Mouse (Mus musculus) CD4-positive, CD25-positive, alpha-beta regulatory T cell, adult 4 months (primary cell): Measurements from ENCODE around the gene C2. TPM values are rescaled to one million over a fixed set of nuclear protein-coding genes. Genes with fewer than 3 reads are reported as not detected.

Source experiments
- ATAC-seq: one replicate; pipeline ENCODE4 v1.8.0; 2017
- polyA plus RNA-seq, 2 experiments: library from polyadenylated mRNA; unstranded; fragments of 100-300 nt; shearing (Covaris generic); gene quantifications; one replicate each; pipeline ENCODE4 v1.2.1; 2017

Gene C2
- 1 to 10 TPM; 1.1 to 2.5 TPM for polyA plus RNA-seq

DNA sequence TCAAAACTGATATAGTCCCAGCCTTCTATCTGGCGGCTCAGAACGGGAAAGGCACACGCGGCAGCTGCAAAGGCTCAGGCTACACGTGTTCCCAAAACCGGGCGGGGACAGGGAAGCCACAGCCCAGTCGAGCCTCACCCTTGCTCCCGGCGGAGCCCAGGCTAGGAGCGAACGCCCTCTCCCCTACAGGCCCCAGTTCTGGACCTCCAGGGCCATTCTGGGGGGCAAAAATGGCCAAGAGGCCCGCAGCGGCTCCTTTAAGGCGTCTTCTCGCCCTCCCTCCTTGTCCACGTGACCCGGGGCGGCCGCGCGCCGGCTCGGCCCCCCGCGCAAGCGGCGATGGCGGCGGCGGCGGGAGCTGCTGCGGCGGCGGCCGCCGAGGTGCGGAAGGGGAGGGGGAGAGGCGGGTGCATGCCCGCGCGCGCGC, at the start of gene C2, which contains the start of gene Ehmt2:
C2 (minus strand) TSS at position 106 of the 427 bp plus-strand sequence.
Ehmt2 (plus strand) TSS at position 310 of the 427 bp plus-strand sequence.
- ATAC-seq, result peak; percentile 66

DNA sequence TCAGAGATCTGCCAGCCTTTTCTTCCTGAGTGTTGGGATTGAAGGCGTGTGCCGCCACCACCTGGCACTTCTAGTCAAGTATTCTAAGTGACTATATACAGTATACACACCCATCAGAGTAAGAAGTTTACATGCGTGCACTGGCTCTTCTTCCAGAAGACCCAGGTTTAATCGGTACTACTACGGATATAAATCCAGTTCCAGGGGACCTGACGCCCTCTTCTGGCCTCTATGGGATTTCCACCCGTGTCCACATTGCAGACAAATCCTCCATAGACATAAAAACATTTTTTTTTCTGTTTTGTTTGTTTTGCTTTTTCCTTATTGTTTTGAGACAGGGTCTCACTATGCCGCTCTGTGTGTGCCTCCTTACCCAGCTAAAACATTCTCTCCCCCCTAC, 49.5 kb upstream of the C2 start:
- no peak for ATAC-seq

DNA sequence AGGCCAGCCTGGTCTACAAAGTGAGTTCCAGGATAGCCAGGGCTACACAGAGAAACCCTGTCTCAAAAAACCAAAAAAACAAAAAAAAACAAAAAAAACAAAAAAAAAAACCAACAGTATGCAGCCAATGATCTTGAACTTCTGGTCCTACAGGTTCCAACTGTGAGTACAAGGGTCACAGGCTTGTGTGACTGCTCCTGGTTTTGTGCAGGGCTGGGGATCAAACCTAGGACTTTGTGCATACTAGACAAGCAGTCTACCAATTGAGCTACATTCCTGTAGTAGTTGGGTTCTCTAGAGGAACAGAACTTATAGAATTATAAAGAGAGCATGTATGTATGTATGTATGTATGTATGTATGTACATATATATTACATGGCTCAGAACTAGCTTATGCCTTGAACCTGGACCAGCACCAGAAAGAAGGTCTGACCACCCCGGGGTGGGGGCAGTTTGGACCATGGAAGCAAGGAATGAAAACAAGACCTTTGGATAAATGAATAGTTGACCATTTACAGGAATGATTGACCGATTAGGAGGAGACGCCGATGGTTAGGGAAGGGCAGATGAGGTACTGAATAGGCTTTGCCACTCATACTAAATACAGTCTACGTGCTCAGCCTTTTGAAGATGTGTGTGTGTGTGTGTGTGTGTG, 48.5 kb upstream of the C2 start:
- no peak for ATAC-seq

DNA sequence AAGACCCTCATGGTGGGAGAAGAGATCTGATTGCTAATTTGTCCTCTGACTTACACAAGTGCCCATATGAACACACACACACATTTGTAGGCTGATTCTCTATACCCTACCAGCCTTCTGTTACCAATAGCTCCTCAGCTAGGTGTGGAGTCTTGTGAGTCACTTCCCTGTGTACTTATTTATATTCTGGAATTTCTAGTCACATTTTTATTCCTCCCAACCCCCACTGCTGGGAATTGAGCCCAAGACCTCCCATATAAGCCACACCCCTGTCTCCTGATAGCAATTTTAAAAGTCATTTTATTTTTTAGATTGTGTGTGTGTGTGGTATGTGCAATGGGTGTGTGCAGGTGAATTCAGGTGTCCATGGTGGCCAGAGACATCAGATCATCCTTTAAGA, 46.3 kb upstream of the C2 start:
- no peak for ATAC-seq

DNA sequence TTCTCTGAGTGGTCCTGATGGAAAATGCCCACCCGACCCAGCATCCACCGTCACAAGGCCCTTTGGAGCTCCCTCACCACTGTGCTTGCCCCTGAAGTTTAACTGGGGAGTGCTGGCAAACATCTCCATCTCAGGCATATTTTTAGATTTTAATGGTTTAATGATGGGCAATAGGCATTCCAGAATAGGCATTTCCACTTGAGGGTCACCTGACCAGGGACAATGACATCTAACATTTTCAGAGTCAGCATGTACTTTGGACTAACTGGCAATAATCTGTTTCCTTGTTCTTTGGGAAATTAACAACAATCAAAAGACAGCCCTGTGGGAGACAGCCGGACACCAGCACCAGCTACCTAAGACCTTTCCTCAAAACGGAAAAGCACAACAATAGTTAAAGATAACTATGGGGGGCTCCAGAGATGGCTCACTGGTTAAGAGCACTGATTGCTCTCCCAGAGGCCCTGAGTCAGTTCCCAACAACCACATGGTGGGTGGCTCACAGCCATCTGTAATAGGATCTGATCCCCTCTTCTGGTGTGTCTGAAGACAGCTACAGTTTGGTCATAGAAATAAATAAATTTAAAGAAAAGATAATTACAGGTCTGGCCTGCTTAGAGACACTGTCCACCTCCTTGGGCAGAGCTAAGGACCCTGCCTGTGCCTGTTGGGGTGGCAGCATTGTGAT, 45.2 kb upstream of the C2 start:
- ATAC-seq, result no peak

DNA sequence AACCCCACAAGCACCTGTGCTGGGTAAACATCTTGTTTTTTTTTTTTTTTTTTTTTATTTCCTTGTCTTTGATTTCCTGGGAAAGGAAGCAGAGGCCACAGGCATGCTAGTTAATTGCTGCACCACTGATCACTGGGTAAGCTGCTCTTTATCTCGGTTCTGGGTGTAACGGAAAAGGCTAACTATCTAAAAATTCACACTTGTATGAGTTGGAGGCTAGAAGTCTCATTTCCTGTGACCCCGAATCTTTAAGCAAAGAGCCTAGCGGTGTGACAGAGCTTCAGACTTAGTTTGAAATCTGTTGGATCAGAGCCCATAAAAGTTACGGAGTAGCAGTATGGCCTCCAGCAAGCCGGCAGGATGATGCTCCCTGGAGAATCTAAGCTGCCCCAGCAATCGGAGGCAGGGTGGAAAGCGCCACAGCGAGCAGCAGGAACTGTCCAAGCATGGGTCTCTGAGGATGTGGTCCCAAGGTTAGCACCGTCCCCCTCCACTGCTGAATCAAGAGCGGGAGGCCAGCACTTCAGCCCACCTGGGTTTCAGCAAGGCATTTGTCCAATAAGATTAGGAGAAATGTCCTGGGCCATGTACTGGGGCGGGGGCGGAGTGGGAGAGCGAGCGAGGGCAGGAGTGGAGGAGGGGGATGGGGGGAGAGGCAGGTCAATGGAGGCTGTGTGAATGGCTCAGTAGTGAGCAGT, 43.4 kb upstream of the C2 start:
- no peak for ATAC-seq

DNA sequence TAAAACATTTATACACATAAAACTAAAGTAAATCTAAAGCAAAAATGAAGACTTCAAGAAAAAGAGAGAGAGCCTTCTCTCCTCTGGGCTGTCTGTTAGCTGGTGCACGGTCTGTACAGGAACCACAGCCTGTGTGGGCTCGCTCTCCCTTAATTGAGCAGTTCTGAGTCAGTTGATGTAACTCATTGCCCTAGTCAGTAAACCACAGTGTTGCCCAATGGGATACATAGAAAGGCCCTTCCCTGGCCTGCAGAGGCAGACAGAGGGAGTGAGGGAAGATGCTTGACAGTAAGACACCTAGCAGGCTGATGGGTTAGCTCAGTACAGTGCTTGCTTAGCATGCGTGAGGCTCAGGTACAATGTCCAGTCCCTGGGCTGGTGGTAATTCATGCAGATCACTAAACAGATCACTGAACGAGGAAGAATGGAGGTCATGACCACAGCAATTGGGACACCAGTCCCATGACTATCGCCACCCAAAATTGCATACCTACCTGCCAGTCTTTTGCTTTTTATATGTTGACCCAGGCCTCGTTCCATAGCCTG, 40.0 kb upstream of the C2 start:
- no peak for ATAC-seq

DNA sequence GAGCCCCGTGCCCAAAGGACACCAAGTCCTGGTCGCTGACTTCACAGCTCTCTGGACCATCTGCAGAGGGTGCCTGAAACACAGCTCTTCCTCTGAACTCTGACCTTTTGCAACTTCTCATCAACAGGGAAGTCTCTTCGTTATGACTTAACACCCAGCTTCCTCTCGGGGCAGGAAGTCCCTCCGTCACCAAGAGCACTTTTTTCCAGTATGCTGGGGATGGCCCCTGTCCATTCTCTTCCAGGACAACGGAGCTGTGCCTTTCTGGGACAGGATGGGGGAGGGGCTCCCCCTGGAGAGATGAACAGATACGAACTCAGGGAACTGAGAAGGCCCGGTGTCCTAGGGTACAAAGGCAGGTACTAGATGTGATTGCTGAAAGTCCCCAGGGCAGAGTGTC, 36.8 kb upstream of the C2 start:
- no peak for ATAC-seq

DNA sequence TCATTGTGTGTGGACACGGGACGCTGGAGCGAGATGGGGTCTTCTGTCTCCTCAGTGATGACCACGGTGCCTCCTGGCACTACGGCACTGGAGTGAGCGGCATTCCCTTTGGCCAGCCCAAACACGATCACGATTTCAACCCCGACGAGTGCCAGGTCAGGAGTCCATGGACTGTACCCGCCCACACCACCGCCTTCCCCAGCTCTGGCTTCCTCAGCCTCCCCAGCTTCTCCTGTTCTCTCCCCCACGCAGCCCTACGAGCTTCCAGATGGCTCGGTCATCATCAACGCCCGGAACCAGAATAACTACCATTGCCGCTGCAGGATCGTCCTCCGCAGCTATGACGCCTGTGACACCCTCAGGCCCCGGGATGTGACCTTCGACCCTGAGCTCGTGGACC, 36.0 kb upstream of the C2 start:
- ATAC-seq, result no peak

DNA sequence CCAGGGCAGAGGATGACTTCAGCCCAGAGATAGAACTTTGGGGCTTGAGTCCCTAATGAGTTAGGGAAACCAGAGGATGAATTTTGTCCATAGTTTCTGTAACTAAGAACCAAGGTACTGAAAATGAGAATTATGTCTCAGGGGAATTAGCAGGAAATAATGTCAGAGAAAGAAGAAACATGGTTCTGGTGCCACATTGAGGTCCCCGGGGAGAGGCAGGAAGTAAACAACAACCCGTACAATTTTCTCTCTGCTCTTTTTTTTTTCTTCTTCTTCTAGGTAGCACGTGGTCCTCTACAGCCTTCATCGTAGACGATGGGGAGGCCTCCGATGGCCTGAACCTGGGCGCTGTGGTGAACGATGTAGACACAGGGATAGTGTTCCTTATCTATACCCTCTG, 34.2 kb upstream of the C2 start:
- ATAC-seq, result peak; percentile 29

DNA sequence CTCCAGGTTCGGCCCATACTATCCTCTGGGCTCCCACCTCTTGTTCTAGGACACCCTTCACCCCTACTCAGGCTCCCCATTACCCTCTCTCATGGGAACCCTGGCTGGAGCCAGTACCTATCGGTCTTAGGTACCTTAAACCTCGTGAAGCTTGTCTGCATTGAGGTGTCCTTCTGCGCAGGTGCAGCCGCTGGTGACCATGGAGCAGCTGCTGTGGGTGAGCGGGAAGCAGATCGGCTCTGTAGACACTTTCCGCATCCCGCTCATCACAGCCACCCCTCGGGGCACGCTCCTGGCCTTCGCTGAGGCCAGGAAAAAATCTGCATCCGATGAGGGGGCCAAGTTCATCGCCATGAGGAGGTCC, 33.7 kb upstream of the C2 start:
- ATAC-seq, result peak; percentile 22

DNA sequence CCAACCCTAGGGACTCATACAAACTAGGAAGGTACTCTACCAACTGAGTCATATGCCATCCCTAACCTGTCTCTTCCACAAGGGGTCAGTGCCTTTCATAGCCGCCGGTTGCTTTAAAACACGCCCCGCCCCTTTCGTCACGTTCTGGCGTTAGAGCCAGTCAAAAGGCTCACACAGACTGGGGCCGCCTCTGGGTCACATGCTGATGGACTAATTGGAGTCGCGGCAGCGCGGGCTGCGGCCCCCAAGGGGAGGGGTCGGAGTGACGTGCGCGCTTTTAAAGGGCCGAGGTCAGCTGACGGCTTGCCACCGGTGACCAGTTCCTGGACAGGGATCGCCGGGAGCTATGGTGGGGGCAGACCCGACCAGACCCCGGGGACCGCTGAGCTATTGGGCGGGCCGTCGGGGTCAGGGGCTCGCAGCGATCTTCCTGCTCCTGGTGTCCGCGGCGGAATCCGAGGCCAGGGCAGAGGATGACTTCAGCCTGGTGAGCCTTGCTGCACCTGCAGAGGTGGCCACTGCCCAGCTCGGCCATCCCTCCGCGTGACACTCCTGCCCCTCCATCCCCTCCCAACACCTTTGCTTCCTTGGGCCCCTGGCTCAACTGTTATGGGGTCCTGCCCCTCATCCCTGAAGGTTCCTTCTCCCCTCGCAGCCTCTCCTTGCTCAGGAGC, 33.1 kb upstream of the C2 start, which contains the start of gene Neu1:
Neu1 (plus strand) TSS at position 193 of the 674 bp plus-strand sequence.
- ATAC-seq, result peak; percentile 98

DNA sequence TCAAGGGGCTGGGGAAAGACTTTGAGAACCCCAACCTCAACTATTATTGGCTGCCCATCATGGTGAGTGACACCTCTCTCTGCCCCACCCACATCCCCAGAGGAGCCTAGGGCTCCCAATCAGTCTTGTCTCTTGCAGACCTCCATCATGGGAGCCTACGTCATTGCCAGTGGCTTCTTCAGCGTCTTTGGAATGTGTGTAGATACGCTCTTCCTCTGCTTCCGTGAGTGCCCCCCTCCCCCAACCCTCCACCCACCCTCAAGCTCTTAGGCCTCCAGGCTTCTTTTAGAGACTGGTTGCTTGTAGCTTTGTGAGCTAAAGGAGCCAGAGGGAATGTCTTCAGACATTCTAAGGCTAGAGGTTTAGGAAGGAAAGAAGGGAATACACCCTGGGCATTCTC, 30.8 kb upstream of the C2 start:
- ATAC-seq, result no peak

DNA sequence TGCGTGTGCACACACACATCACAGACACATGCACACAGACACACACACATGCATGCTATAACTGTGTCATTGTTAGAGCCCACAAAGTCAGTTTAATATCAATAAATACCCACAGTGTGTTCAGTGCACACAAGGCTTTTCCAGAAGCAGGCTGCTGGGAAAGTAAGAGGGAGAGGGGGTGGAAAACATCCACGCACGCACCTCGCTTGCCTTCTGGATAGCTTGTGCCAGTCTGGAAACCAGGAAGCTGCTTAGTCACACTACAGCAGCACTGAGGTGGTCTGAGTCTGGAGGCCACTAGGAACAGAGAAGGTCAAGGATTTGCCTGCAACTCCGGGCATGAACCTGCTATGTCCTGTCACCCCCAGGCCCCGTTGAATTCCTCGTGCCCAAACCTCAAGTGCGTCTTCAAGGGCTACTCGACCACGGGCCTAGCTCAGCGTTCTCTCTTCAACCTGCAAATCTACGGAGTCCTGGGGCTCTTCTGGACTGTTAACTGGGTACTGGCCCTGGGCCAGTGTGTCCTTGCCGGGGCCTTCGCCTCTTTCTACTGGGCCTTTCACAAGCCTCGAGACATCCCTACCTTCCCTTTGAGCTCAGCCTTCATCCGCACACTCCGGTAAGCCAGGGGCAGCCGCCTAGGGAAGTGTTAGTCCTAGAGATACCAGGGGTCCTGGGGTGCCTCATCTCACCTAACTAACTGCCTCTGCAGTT, 29.4 kb upstream of the C2 start:
- no peak for ATAC-seq

DNA sequence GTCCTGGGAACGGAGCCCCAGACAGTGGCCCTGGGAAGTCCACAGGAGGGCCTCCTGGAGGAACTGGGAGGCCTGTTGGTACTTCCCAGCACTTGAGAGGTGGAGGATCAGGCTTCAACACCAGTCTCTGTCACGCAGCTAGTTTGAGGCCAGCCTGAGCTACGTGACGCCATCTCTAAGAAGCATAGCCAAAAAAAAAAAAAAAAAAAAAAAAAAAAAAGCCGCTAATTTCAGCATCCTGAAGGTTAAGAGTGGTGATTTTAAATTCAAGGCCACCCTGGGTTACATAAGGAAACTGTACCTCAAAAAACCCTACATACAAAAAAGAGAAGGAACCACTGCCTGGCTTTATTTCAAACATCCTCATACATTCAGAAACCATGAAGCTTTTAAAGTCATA, 26.2 kb upstream of the C2 start:
- no peak for ATAC-seq

DNA sequence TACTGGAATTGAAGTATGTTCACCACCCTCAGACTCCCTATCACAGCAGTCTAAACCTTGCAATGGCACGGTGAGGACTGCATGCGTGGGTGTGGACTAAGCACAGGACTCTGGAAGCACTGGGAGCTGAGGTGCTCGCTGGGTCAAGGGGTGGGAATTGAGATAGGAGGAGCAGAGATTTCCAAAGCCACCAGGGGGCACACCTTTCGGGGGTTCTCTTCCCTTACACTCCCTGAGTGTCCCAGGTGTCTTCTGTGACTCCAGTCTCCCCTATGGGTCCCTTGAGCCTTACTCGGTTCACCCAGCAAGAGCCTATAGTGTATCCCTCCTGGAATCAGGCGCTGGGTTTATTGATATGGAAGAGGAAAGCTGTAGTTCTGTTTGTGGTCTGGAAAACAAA, 24.9 kb upstream of the C2 start:
- ATAC-seq, result no peak

DNA sequence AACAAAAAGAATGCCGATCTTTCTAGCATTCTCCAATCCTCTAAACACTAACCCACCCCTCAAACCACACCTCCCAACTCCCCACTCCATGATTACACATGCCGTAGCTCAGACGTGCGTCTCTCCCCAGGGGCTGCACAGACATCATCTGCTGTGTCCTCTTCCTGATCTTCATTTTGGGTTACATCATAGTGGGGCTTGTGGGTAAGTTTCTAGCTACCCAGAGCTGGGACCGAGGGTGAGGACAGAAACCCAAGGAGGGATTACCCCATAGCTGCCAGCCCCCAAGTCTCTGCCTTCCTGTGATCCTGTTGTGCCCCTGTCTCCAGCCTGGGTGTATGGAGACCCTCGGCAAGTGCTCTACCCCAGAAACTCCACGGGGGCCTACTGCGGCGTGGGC, 19.1 kb upstream of the C2 start:
- ATAC-seq, result no peak

DNA sequence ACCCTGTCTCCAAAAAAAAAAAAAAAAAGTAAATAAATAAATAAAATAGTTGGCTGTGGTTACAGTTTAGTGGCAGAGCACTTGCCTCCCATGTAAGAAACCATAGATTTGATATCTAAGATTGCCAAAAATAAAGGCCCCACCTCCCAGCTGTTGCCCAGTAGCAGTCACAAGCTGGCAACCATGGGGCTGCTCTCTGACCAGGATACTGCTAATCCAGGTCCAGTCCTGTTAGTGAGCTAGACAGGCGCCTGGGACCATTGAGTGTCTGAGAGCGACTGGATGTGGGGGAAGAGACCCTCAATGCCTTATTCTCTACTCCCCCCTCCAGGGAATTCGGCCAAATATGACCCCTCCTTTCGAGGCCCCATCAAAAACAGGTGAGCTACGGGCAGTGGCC, 18.3 kb upstream of the C2 start:
- no peak for ATAC-seq

DNA sequence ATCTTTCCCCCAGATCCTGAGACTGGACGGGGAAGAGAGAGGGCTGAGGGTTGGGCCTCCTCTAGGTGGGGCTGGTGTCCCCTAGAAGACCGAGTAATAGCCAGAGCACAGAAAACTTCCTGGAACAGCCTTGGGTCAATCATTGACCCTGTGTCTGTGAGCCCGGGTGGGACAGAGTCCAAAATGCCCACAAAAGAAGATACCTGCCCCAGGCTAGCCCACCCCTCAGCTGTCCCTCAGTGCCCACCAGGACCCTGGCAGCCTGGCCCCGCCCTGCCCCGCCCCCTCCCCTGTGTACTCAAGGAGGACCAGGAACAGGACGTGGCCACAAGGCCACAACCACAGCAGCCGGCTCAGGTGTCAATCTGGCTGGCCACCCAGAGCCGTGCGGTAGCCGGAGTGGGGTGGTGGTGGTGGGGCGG, 17.4 kb upstream of the C2 start:
- ATAC-seq, result no peak

DNA sequence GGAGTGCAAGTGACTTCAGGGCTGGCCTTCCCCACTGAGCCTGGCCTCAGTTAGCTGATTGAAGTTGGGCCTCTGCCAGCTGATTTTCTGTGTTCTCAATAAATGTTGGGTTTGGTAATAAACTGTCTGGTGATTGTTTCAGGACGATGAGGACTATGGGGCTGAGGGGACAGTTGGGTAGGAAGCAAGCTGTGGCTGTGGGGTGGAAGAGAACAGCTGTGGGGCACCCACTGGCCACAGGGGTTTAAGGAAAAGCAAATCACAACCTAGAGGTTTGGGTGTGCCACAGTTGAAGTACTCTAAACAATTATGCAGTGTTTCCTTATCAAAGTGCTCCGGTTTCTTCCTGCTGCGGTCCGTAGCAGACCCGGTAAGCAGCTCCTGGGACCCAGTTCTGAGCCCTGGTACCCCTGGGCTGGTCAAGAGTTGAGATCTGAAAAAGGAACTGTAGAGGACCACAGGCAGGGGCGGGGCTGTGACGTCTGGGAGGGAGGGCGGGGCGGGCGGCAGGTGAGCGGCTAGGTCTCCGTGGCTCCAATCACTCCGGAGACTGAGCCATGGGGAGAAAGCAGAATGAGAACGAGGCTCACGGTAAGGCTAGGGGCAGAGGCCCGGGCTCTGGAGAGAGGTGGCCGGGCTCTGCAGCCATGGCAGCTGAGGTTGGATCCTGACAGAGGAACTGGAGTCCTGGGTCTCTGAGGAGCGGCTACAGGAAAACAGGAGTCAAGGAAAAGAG, 16.0 kb upstream of the C2 start, which contains the start of gene Slc44a4:
Slc44a4 (plus strand) TSS at position 537 of the 736 bp plus-strand sequence.
- no peak for ATAC-seq

DNA sequence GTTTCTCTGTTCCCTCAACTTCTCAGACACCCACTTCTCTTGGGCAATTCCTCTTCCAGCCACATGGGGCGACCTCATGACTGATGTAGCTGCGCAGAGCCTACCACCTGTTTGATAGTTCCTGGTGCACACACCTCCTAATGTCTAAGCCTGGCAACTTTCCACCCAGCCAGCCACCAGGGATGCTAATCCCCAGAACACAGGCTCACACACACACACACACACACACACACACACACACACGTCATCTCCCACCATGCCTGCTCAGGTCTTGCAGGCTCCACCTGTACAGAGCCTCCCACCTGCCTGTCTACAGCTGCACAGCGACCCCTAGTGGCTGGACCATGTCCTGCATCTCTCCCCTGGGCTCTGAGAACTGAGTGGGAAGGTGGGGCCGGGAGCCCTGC, 13.9 kb upstream of the C2 start:
- peak; percentile 89 for ATAC-seq
